Mouse (Mus musculus): ENCODE data around the gene Pde4d. TPM values are rescaled to one million over a fixed set of nuclear protein-coding genes. Genes with fewer than 3 reads are reported as not detected.

Pde4d gene
- total and polyA plus RNA-seq, 2 experiments from 2014 or later, result 19.0 to 103 TPM

- DNase-seq (ENCODE audit: low spot score), result no peak
- WGBS, result 88% methylated on average over 3 of the region's 3 CpGs
Measured at GRCm38 (mm10) chr13:108763295-108763694, 313.5 kb downstream of the Pde4d start.

GRCm38 (mm10) chr13:108766020-108766727 is 316.4 kb downstream of the Pde4d start:
- no peak for DNase-seq (ENCODE audit: low spot score)
- Histone ChIP-seq H3K9me3 (ENCODE audit: low read length) (no peaks in the 10 kb centered on the region), H3K27me3 (ENCODE audit: insufficient read depth, low read length) (no peaks in the 10 kb centered on the region), H3K36me3 (ENCODE audit: insufficient read depth, low read length) (no peaks in the 10 kb centered on the region), H3K4me1 (ENCODE audit: insufficient read depth, low read length) (no peaks in the 10 kb centered on the region), H3K4me2 (ENCODE audit: low read depth, low read length, poor library complexity, severe bottlenecking) (no peak overlapping the region), H3K9ac (replicated peaks; ENCODE audit: low read length, poor library complexity, severe bottlenecking) (no peak overlapping the region), H3K4me3 (ENCODE audit: low read depth, low read length) (no peak overlapping the region), H3K27ac (ENCODE audit: low read depth, low read length) (no peak overlapping the region)
- 49% methylated on average over 11 of the region's 11 CpGs for WGBS
- TF ChIP-seq CTCF (IDR thresholded peaks at IDR 0.05), result no peak
- no peak for ATAC-seq (ENCODE audit: low FRiP score)

More at GRCm38 (mm10) chr13:108763295-108763694, 313.5 kb downstream of the Pde4d start:
- no peaks in the 10 kb centered on the region for H3K36me3 ChIP-seq (ENCODE audit: insufficient read depth, low read length)
- no peak for ATAC-seq (ENCODE audit: low FRiP score)
- H3K4me3 ChIP-seq (ENCODE audit: low read depth, low read length), result no peak overlapping the region
- H3K4me1 ChIP-seq (ENCODE audit: insufficient read depth, low read length), result no peaks in the 10 kb centered on the region
- H3K9me3 ChIP-seq (ENCODE audit: low read length), result no peaks in the 10 kb centered on the region
- H3K27me3 ChIP-seq (ENCODE audit: insufficient read depth, low read length), result no peaks in the 10 kb centered on the region
- no peak overlapping the region for H3K4me2 ChIP-seq (ENCODE audit: low read depth, low read length, poor library complexity, severe bottlenecking)
- no peak overlapping the region for H3K27ac ChIP-seq (ENCODE audit: low read depth, low read length)
- H3K9ac ChIP-seq (replicated peaks; ENCODE audit: low read length, poor library complexity, severe bottlenecking), result no peak overlapping the region
- no peak for TF ChIP-seq CTCF (IDR thresholded peaks at IDR 0.05)

- Histone ChIP-seq H3K27ac (ENCODE audit: low read depth, low read length) (no peak overlapping the region), H3K9me3 (ENCODE audit: low read length) (no peaks in the 10 kb centered on the region), H3K4me1 (ENCODE audit: insufficient read depth, low read length) (no peaks in the 10 kb centered on the region), H3K4me3 (ENCODE audit: low read depth, low read length) (no peak overlapping the region), H3K27me3 (ENCODE audit: insufficient read depth, low read length) (no peaks in the 10 kb centered on the region), H3K9ac (replicated peaks; ENCODE audit: low read length, poor library complexity, severe bottlenecking) (no peak overlapping the region), H3K36me3 (ENCODE audit: insufficient read depth, low read length) (no peaks in the 10 kb centered on the region), H3K4me2 (ENCODE audit: low read depth, low read length, poor library complexity, severe bottlenecking) (no peak overlapping the region)
- ATAC-seq (ENCODE audit: low FRiP score), result no peak
- WGBS, result 83% methylated on average over 3 of the region's 3 CpGs
- no peak for TF ChIP-seq CTCF (IDR thresholded peaks at IDR 0.05)
- no peak for DNase-seq (ENCODE audit: low spot score)
Measured at GRCm38 (mm10) chr13:108769465-108770056, 319.8 kb downstream of the Pde4d start.

- DNase-seq (ENCODE audit: low spot score) (no peak), ATAC-seq (ENCODE audit: low FRiP score) (no peak)
- Histone ChIP-seq H3K4me2 (ENCODE audit: low read depth, low read length, poor library complexity, severe bottlenecking) (no peak overlapping the region), H3K4me1 (ENCODE audit: insufficient read depth, low read length) (no peaks in the 10 kb centered on the region), H3K27ac (ENCODE audit: low read depth, low read length) (no peak overlapping the region), H3K9me3 (ENCODE audit: low read length) (no peaks in the 10 kb centered on the region), H3K4me3 (ENCODE audit: low read depth, low read length) (no peak overlapping the region), H3K36me3 (ENCODE audit: insufficient read depth, low read length) (no peaks in the 10 kb centered on the region), H3K27me3 (ENCODE audit: insufficient read depth, low read length) (no peaks in the 10 kb centered on the region), H3K9ac (replicated peaks; ENCODE audit: low read length, poor library complexity, severe bottlenecking) (no peak overlapping the region)
- WGBS, result 42% methylated on average over 3 of the region's 3 CpGs
- TF ChIP-seq CTCF (IDR thresholded peaks at IDR 0.05), result no peak
Measured at GRCm38 (mm10) chr13:108772386-108772785, 322.6 kb downstream of the Pde4d start.

- Histone ChIP-seq H3K9me3 (ENCODE audit: low read length) (no peaks in the 10 kb centered on the region), H3K4me2 (ENCODE audit: low read depth, low read length, poor library complexity, severe bottlenecking) (no peak overlapping the region), H3K36me3 (ENCODE audit: insufficient read depth, low read length) (no peaks in the 10 kb centered on the region), H3K27ac (ENCODE audit: low read depth, low read length) (no peak overlapping the region), H3K9ac (replicated peaks; ENCODE audit: low read length, poor library complexity, severe bottlenecking) (no peak overlapping the region), H3K4me1 (ENCODE audit: insufficient read depth, low read length) (no peaks in the 10 kb centered on the region), H3K4me3 (ENCODE audit: low read depth, low read length) (no peak overlapping the region), H3K27me3 (ENCODE audit: insufficient read depth, low read length) (no peaks in the 10 kb centered on the region)
- WGBS, result 81% methylated on average over 1 of the region's 1 CpGs
- TF ChIP-seq CTCF (IDR thresholded peaks at IDR 0.05), result no peak
- DNase-seq (ENCODE audit: low spot score) (no peak), ATAC-seq (ENCODE audit: low FRiP score) (no peak)
Measured at GRCm38 (mm10) chr13:108774981-108775380, 325.2 kb downstream of the Pde4d start.

- Histone ChIP-seq H3K27me3 (ENCODE audit: insufficient read depth, low read length) (no peaks in the 10 kb centered on the region), H3K36me3 (ENCODE audit: insufficient read depth, low read length) (no peaks in the 10 kb centered on the region), H3K27ac (ENCODE audit: low read depth, low read length) (no peak overlapping the region), H3K9ac (replicated peaks; ENCODE audit: low read length, poor library complexity, severe bottlenecking) (no peak overlapping the region), H3K4me2 (ENCODE audit: low read depth, low read length, poor library complexity, severe bottlenecking) (no peak overlapping the region), H3K4me1 (ENCODE audit: insufficient read depth, low read length) (no peaks in the 10 kb centered on the region), H3K9me3 (ENCODE audit: low read length) (no peaks in the 10 kb centered on the region), H3K4me3 (ENCODE audit: low read depth, low read length) (no peak overlapping the region)
- 81% methylated on average over 7 of the region's 7 CpGs for WGBS
- no peak for TF ChIP-seq CTCF (IDR thresholded peaks at IDR 0.05)
- DNase-seq (ENCODE audit: low spot score) (no peak), ATAC-seq (ENCODE audit: low FRiP score) (no peak)
Measured at GRCm38 (mm10) chr13:108775882-108776281, 326.1 kb downstream of the Pde4d start.
